Mouse (Mus musculus) gastrocnemius, postnatal 4 days (tissue): ENCODE measurements at regions not wholly inside any gene's neighbourhood (a gene's known extent, or its start where the extent isn't known, plus 50 kb on each side); places are given as distances from the start of the nearest gene placed in this dataset.
A peak's percentile ranks its signal among the peaks of the same experiment; 100 is the strongest.

Source experiments
- DNase-seq, 2 experiments: peaks; one replicate each; pipeline ENCODE4 v3.0.0; 2021 to 2022; ENCODE audit warnings: low spot score in 2 of 2, mixed read lengths in 2 of 2

DNA sequence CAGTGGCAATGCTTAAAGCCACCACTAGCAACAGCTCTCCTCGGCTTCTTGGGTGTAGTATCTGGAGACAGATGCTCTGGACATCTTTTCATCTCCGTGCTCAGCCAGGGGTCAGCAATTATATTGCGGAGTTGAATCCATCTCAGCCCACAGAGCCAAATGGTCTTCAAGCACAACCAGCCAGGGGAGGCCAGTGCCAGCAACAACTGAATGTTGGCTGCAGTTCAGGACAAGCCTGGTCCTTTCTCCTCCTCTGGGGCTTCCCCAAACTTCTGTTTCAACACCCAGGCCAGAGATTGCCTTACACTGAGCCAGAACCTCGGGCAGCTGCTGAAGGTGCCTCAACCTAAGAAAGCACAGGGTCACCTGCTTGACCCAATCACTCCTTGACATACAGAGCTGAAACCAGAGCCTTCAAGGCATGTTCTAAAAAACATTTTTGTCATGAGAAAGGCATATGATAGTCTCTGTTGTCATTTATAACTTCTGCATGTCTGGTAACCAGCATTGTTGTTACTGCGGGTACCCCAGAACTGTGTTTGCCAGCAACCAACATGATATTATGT is 169.9 kb upstream of the Lef1 start:
- DNase-seq = peak in 1 of 2 experiments; percentile 44

DNA sequence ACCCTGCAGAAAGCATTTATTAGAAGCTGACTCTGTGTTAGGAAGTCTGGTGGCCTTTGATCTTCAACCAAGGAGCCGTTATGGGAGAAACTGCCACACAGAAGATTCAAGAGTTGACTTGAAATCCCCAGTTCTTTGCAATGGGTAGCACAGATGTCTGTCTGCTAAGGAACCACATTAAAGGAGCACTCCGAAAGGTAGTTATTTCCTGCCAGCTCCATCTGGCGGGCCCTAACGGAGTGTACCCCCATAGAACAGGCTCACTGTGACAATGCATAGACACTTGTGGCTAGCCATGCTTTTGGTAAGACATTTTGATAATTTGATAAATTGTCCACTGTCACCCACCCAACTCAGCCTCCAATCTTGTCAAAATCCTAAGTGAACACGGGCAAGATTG is 173.3 kb upstream of the Lef1 start:
- no peak for DNase-seq

DNA sequence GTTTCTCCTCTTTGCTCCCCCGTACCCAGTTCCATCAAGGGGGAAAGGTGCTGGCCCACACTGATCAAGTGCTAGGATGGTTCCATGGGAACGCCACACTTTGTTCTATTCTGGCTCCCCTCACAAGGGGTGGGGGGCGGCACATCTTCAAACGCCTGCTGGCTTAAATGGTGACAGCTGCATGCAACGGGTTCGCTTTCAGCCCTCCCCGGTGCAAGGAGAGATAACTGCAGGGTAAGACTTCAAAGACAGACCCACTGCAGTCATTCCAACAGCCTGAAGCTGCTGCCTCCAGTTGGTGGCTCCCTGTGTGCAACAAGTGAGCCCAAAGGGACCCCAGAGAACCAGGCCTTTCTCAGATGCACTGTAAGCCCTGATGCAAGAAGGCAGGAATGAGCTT is 173.9 kb upstream of the Lef1 start:
- no peak for DNase-seq

DNA sequence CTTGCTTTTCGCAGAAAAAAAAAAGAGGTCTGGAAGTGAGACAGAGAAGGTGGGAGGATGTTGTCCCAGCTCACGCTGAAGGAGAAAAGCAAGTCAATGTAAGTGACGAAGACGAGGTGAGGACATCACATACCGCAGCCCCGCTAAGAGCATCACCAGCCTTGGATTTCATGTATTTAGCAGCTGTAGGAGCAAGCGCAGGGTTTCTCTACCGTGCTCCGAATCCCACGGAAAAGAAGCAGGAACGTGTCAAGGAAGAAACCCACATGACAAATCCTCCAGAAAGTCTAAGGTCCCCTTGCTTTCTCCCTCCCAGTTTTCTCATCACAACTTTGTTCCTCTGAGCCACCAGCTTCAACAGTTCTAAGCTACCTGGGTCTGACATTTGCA is 174.3 kb upstream of the Lef1 start:
- DNase-seq = no peak

DNA sequence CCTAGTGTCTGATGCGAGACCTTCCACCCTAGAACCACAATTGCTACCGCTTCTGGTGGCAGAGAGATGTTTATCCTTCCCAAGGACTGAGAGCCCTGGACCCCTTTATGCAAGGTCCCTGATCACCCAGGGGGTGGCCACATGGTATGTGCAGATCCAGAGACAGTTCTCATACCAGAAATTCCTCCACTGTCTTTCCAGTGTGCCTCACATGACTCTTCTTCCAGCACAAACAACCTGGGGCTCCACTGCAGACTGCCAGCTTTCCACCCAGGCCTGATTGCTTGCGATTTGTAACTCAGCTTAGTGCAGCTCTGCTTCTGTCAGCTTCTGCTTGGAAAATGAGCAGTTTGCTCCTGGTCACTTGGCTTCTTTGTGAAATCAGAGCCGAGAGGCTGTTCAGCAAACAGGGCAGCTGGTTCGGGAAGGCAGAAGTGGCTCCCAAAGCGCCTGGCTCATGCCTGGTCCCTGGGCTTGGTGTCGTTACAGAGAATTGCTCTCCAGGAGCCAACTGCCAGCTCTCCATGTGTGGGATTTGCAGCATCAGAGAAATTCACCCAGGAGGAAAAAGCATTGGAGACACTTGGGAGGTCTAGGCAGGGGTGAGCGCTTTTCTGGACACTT is 174.9 kb upstream of the Lef1 start:
- peak in 1 of 2 experiments; percentile 38 for DNase-seq

DNA sequence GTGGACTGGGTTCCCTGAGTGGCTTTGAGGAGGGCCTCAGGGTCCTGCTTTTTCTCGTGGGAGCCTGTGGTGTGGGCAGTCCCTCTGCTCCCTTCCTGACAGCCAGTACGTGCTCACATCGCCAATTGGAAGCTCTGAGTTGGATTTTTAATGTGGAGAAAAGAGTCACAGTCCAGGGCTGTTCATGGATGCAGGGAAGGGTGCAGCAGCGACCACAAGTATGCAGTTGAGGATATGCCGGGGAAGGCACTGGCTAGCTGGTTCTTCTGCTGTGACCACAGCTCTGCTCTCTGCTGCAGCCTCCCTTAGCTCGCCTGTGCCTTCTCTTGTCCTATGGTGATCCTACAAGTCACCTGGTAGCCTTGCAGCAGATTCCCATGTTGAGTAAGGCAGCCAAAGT is 177.5 kb upstream of the Lef1 start:
- no peak for DNase-seq

DNA sequence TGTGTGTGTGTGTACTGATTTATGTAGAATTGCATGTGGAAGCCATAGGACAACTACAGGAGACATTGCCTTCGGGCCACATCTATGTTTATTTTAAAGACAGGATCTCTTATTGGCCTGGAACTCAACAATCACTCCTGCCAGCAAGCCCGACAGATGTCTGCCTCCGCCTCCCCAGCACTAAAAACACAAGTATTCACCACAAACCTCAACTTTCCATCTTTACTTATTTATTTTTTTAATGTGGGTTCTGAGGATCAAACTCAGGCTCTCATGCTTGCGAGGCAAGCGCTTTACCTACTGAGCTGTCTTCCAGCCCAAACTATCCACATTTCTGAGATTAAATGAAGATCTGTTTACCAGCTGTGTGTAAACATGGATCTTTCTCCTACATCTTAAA is 178.0 kb upstream of the Lef1 start:
- no peak for DNase-seq

DNA sequence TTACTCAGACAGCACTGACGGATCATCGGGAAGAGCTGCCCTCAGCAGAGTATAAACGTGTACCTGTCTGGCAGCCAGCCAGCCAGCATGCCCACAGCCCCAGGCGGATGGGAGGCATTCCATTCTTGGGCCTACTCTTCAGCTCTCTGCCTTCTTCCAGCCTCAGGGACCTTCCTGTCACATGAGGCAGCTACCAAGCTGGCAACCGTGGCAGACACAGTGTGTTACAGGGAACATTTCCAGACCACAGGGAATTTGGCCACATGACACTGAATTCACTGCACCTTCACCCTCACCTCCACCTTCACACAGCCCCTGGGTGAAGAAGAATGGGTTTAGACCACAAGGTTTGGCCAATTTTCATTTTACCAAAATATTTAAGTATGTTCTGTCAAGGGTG is 185.3 kb upstream of the Lef1 start:
- DNase-seq = no peak

DNA sequence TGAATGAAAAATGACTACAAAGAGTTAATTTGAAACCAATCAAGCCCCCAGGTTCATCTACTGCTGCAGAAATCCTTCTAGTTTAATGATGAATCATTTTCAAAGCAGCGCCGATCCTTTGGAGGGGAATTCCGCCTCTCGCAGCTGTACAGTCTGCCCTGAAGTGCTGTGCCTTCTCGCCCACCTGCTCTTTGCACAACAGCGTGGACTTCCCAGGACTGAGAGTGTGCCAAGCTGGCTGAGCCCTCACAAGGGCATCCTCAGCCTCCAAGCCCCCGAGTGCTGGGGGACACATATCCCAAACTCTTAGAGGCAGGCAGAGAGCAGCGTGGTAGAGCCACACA is 186.7 kb upstream of the Lef1 start:
- no peak for DNase-seq

DNA sequence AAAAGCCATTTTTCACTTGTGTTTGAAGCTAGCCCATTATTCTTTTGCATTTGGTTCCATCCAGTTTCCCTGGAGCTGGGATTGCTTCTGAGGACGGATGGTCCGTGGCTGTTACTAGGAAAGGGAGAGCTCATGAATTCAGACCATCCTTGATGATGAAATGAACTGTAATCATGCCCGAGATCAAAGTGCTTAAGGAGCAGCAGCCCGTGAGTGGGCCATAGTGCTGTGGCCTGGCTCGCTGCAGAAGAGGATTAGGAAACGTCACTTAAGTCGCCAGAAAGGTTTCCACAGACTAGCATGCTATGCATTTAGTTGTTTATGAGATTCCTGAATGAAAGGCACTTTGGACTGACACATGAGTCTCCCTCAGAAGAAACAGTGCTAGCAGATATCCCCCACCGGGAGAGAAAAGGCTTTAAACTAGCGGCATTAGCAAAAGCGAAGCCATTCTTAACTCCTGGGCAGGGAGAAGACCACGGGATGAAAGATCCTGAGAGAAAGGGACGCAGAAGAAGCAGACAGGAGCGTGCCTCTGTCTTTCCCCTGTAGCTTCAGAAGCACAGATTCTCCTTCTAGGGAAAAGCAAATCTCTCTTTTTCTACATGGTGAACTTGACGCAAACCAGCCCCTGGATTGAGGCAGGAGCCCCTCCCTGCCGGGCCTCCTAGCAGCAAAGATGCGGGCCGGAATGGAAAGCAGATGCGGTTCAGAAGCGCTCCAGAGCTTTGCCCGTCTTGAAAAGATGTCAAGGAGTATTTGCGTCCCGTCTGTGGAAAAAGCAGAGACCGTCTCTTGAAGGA is 187.3 kb upstream of the Lef1 start:
- no peak for DNase-seq

DNA sequence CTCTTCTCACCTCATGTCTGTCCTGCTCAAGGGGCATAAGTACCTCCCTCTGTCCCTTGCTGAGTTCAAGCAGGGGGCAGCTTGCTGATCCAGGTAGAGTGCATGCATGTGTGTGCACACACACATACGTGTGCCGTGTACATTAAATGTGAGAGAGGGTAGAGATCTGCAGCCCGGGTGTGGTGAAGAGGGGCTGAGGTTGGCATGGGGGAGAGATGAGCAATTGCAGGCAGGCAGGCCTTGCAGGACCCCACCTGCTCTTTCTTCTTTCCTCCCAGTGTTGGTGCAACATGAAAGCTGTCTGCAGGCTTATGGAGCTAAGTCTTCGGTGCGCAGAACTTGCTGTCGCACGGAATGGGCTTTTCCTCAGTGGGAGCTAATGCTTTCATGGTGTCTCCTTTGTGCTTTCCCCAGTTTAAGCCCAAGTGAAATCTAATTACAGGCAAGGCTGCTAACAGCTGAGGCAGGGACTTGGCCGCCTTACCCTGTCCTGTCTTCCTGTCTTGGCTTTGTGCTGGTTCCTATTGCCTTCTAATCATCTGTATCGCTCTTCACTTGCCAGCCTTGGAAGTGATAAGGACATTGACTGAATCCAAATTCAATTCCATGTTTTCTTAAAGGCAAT is 188.5 kb upstream of the Lef1 start:
- DNase-seq = no peak

DNA sequence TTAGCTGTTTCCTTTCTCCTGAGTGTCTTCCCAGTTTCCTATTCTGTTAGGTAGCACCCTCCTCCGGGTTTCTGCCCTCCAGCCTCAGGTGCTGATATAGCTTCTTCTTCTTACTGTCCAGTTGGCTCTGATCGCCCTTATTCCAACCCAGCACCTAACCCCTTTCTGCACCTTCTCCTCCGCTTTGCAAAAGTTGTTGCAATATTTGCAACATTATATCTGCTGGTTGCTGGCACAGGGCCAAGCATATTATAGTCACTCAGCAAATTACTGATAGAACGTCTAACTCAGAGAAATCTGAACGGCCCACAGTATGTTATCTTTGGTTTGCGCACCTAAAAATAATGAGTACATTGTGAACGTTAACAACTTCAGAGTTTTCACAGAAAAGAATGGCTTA is 183.6 kb upstream of the Rpl34 start:
- DNase-seq = no peak

DNA sequence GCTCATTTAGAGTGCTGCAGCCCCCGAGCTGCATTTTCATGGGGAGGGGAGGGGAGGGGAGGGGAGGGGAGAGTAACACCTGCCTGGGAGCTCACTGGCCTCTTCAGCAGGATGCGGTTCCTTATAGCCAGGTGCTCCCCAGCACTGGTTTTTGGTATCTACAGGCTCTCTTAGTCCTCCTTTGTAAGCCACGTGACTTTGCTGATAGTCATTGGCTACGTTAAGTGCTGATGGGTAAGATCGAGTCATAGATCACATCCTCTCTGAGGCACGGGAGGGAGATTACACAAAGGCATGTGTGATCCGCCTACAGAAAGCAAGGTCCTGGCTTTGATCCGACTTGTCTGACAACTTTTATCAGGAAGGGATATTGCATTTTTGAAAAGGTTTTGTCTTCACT is 174.9 kb upstream of the Rpl34 start:
- no peak for DNase-seq

DNA sequence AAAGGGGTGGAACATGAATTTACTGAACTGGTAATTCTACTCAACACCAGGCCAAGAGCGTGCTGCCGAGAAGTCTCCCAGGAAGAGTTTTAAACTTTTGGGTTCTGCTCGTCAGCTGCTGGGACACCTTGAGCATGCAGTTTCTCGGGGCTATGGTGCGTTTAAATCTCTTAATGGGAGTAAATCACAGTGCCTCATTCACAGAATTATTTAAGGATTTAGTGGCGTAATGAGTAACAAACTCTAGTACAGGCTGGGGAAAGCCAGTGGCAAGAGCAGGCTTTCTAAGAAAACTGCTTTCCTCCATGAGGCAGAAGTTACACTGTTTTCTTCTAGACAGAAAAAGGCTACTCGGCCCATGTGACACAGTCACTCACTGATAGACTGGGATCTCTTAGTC is 173.1 kb upstream of the Rpl34 start:
- no peak for DNase-seq

DNA sequence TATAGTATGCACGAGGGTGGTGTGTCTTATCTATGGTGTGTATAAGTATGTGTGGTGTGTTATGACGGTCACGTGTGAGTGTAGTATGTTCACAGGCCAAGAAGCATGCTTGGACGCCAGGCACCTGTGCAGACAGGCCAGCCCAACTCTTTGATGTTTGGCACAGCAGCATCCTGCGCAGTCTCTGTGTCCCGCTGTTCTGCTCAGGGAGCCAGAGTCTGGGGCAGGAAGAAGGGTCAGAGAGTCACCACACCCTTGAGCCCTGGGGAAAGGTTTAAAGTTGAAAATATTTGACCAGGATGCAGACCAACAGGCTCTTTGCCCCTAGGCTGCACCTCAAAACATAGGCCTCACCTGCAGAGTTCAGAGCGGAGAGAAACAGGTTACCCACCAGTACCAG is 172.2 kb upstream of the Rpl34 start:
- no peak for DNase-seq

DNA sequence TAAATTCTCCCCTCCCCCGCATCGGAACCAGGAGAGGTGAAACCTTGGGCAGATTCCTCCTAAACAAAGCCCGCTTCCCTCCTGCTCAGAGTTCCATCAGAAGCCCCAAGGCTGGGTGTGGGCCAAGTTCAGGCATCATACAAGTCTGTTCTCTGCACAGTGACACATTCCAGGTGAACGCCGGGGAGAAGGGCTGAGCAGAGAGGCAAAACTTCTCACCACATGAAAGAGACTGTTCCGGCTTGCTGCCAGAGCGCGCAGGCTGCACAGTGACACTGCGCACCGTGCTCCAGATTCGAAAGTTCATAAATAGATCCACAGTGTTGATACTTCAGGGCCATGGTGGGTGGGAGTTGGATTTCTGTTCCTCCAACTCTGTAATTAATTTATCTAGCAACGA is 171.1 kb upstream of the Rpl34 start:
- DNase-seq = no peak

DNA sequence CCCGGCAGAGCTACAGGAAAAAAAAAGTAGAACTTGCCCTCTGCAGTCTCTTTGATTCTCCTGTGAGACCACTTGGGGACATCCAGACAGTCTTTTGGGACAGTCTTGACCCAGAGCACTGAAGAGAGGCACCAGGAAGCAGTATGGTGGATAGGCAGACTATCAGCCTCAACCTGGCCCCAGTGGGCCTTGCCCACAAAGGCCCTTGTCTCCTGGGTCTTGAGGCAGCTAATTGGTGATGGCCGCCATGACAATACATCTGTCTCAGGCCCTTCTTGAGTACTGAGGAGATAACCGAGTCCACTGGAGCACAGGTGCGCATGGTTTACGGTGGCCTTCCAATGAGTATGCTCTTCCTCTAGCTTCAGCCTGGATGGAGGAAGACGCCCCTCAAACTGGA is 170.6 kb upstream of the Rpl34 start:
- no peak for DNase-seq

DNA sequence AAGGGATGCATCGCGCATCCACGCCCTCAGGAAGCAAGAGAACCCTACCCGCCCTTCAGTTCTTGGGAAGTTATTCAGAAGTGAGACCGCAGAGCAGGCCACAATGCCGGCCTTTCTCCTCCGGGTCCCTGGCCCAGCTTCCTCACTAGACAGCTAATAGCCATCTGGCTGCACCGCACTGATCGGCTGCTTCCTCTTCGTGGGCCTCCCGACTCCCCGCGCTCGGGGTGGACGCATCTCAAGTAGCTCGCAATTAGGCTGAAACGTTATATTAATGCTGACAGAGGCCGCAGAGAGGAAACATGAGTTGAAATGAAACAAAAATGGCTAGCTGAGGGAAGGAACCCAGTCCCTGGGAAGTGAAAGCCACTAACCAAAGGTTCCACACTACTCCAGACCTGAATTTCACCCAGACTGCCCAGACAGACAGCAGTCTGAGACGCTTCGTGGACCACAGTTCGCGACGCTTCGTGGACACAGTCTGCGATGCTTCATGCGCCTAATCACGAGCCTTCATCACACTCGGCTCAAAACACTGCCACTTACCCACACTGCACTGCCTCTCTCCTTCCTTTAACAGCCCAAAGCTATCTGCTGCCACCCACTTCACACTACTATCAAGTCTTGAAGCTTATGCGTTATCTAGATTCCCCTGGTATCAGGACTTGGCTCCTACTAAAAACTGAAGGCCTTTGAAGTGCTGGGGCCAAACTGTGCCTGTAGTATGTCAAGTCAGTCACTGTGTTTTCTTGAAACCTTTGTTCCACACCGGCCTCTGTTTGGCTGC is 170.0 kb upstream of the Rpl34 start:
- DNase-seq = no peak

DNA sequence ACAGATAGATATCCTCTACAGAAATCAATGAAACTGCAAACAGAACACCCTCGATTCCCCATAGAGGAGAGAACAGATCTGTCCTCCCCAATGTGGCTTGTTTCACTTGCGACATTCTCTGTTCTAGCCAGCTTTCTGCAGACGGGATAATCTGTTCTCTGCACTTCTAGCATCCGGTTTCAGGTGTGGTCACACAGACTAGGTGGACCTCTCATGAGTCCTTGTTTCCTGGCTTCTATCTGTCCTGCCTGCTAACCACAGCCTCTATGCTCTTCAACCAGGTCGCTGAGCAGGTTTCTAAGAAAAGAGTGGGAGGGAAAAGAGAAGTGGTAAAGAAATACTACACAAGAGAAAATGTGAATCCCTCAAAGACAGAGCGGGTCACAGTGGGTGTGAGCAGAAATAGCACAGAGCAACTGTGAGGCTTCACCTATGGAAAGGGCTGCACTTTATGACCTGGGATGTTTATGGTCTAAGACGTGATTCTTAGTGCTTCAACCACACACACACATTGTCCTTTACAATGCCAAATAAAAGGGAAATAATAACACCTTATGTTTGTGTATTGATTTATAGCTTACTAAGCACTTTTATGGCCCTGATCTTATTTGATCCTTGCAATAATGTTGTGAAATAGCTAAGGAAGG is 164.1 kb upstream of the Rpl34 start:
- DNase-seq = no peak

DNA sequence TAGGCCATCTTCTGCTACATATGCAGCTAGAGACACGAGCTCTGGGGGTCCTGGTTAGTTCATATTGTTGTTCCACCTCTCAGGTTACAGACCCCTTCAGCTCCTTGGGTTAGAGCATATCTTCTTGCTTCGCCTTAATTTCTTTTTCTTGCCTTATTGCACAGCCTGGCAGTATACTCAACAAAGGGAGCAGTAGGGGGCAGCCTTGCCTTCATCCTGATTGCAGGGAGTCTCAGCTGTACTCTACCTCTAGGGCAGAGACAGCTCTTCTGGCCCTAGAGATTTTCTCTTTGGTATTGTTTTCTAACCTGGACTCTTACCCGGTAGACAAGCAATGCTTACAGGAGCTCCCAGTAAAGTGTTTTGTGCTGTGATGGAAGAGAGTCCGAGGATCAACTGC is 161.1 kb upstream of the Rpl34 start:
- DNase-seq = no peak

DNA sequence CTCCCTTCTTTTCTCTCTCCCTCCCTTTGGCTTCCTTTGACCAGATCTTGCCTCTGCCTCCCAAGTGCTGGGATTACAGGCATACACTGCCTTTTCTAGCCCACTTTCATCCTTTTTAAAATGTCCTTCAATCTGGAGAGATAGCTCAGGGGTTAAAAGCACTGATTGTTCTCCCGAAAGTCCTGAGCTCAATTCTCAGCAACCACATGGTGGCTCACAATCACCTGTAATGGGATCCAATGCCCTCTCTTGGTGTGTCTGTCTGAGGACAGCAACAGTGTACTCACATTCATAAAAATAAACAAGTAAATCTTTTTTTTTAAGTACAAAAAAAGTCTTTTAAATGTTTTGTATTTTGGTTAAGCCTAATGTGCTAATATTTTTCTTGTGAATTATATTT is 158.4 kb upstream of the Rpl34 start:
- no peak for DNase-seq
